Mouse (Mus musculus): ENCODE data around the gene Dlst. TPM values are rescaled to one million over a fixed set of nuclear protein-coding genes. Genes with fewer than 3 reads are reported as not detected.
A peak's percentile ranks its signal among the peaks of the same experiment; 100 is the strongest.

Dlst gene
- polyA plus RNA-seq, 1 experiment: 88.7 TPM

GRCm38 (mm10) chr12:85112550-85113251 is 2.1 kb downstream of the Dlst start:
- Histone ChIP-seq H3K4me3 (replicated peaks; ENCODE audit: extremely low read depth, low read depth, low read length) (no peak overlapping the region), H3K4me1 (ENCODE audit: control insufficient read depth, insufficient read depth, low read length) (peaks cover 19% of the 10 kb centered on the region)
- no peak for DNase-seq
- WGBS: 71% methylated on average over 7 of the region's 7 CpGs
- TF ChIP-seq POLR2A (IDR thresholded peaks at IDR 0.05; ENCODE audit: borderline replicate concordance, extremely low read depth, low read depth, low read length): no peak
- no peak for TF ChIP-seq CTCF (IDR thresholded peaks at IDR 0.05; ENCODE audit: insufficient read depth, low read length)

GRCm38 (mm10) chr12:85113337-85113736 is 2.7 kb downstream of the Dlst start:
- 73% methylated on average over 3 of the region's 3 CpGs for WGBS
- DNase-seq: no peak
- Histone ChIP-seq H3K4me3 (replicated peaks; ENCODE audit: extremely low read depth, low read depth, low read length) (no peak overlapping the region), H3K4me1 (ENCODE audit: control insufficient read depth, insufficient read depth, low read length) (peaks cover 19% of the 10 kb centered on the region)
- TF ChIP-seq POLR2A (IDR thresholded peaks at IDR 0.05; ENCODE audit: borderline replicate concordance, extremely low read depth, low read depth, low read length) (no peak), CTCF (IDR thresholded peaks at IDR 0.05; ENCODE audit: insufficient read depth, low read length) (no peak)

GRCm38 (mm10) chr12:85113917-85114316 is 3.3 kb downstream of the Dlst start:
- 84% methylated on average over 3 of the region's 3 CpGs for WGBS
- DNase-seq: no peak
- H3K4me3 ChIP-seq (replicated peaks; ENCODE audit: extremely low read depth, low read depth, low read length): no peak overlapping the region
- TF ChIP-seq CTCF (IDR thresholded peaks at IDR 0.05; ENCODE audit: insufficient read depth, low read length) (no peak), POLR2A (IDR thresholded peaks at IDR 0.05; ENCODE audit: borderline replicate concordance, extremely low read depth, low read depth, low read length) (no peak)
- H3K4me1 ChIP-seq (ENCODE audit: control insufficient read depth, insufficient read depth, low read length): peaks cover 19% of the 10 kb centered on the region

- Histone ChIP-seq H3K4me3 (replicated peaks; ENCODE audit: extremely low read depth, low read depth, low read length) (no peak overlapping the region), H3K4me1 (ENCODE audit: control insufficient read depth, insufficient read depth, low read length) (peaks cover 15% of the 10 kb centered on the region; the same call in 1 of the 2 replicates)
- DNase-seq: peak; percentile 70
- TF ChIP-seq POLR2A (IDR thresholded peaks at IDR 0.05; ENCODE audit: borderline replicate concordance, extremely low read depth, low read depth, low read length) (no peak), CTCF (IDR thresholded peaks at IDR 0.05; ENCODE audit: insufficient read depth, low read length) (no peak)
- 54% methylated on average over 7 of the region's 7 CpGs for WGBS
Measured at GRCm38 (mm10) chr12:85115678-85116077, 5.0 kb downstream of the Dlst start.

GRCm38 (mm10) chr12:85121806-85122459 is 11.3 kb downstream of the Dlst start:
- DNase-seq: no peak
- Histone ChIP-seq H3K4me1 (ENCODE audit: control insufficient read depth, insufficient read depth, low read length) (no peaks in the 10 kb centered on the region), H3K4me3 (replicated peaks; ENCODE audit: extremely low read depth, low read depth, low read length) (no peak overlapping the region)
- WGBS: 89% methylated on average over 9 of the region's 9 CpGs
- TF ChIP-seq POLR2A (IDR thresholded peaks at IDR 0.05; ENCODE audit: borderline replicate concordance, extremely low read depth, low read depth, low read length) (no peak), CTCF (IDR thresholded peaks at IDR 0.05; ENCODE audit: insufficient read depth, low read length) (no peak)

- TF ChIP-seq POLR2A (IDR thresholded peaks at IDR 0.05; ENCODE audit: borderline replicate concordance, extremely low read depth, low read depth, low read length) (no peak), CTCF (IDR thresholded peaks at IDR 0.05; ENCODE audit: insufficient read depth, low read length) (no peak)
- DNase-seq: no peak
- H3K4me1 ChIP-seq (ENCODE audit: control insufficient read depth, insufficient read depth, low read length): no peaks in the 10 kb centered on the region
- whole genome bisulfite sequencing: 80% methylated on average over 9 of the region's 9 CpGs
- H3K4me3 ChIP-seq (replicated peaks; ENCODE audit: extremely low read depth, low read depth, low read length): no peak overlapping the region
Measured at GRCm38 (mm10) chr12:85123108-85123530, 12.5 kb downstream of the Dlst start.

GRCm38 (mm10) chr12:85123645-85124044 is 13.0 kb downstream of the Dlst start:
- TF ChIP-seq CTCF (IDR thresholded peaks at IDR 0.05; ENCODE audit: insufficient read depth, low read length) (no peak), POLR2A (IDR thresholded peaks at IDR 0.05; ENCODE audit: borderline replicate concordance, extremely low read depth, low read depth, low read length) (no peak)
- DNase-seq: no peak
- WGBS: 79% methylated on average over 11 of the region's 11 CpGs
- Histone ChIP-seq H3K4me1 (ENCODE audit: control insufficient read depth, insufficient read depth, low read length) (no peaks in the 10 kb centered on the region), H3K4me3 (replicated peaks; ENCODE audit: extremely low read depth, low read depth, low read length) (no peak overlapping the region)

GRCm38 (mm10) chr12:85124751-85125150 is 14.1 kb downstream of the Dlst start:
- no peaks in the 10 kb centered on the region for H3K4me1 ChIP-seq (ENCODE audit: control insufficient read depth, insufficient read depth, low read length)
- no peak overlapping the region for H3K4me3 ChIP-seq (replicated peaks; ENCODE audit: extremely low read depth, low read depth, low read length)
- WGBS: 91% methylated on average over 5 of the region's 5 CpGs
- no peak for DNase-seq
- no peak for TF ChIP-seq POLR2A (IDR thresholded peaks at IDR 0.05; ENCODE audit: borderline replicate concordance, extremely low read depth, low read depth, low read length)
- no peak for TF ChIP-seq CTCF (IDR thresholded peaks at IDR 0.05; ENCODE audit: insufficient read depth, low read length)

- WGBS: 68% methylated on average over 8 of the region's 8 CpGs
- H3K4me3 ChIP-seq (replicated peaks; ENCODE audit: extremely low read depth, low read depth, low read length): no peak overlapping the region
- no peak for DNase-seq
- TF ChIP-seq CTCF (IDR thresholded peaks at IDR 0.05; ENCODE audit: insufficient read depth, low read length): no peak
- TF ChIP-seq POLR2A (IDR thresholded peaks at IDR 0.05; ENCODE audit: borderline replicate concordance, extremely low read depth, low read depth, low read length): no peak
- no peaks in the 10 kb centered on the region for H3K4me1 ChIP-seq (ENCODE audit: control insufficient read depth, insufficient read depth, low read length)
Measured at GRCm38 (mm10) chr12:85126986-85127603, 16.5 kb downstream of the Dlst start.
